Mouse (Mus musculus) mesoderm, embryonic 11.5 days (tissue): ENCODE data around the gene Carmil1.

Source experiments
- DNase-seq: peaks from one replicate; pipeline ENCODE4 v3.0.0-alpha.2; 2012; ENCODE audit warnings: low read depth, low spot score

Carmil1 gene

GRCm38 (mm10) chr13:24154281-24155061 is 126.1 kb downstream of the Carmil1 start:
- no peak for DNase-seq

DNA sequence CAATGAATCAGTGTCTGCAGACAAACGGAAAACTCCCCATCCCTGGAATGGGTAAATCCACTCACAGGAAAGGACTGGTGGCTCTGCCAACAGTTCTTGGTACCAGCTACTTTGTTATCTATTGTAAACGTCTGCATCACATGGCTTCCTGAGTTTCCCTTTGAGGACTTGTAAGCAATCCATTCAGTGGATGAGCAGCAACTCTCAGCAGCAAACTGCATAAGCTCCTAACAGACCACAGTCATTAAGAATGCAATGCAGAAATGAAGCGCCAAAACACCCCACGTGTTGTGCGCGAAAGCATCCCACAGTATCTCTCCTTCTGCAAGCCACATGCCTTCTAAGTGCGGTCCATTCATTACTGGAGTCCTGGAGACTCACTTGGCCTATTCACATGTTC is 128.0 kb downstream of the Carmil1 start:
- no peak for DNase-seq

GRCm38 (mm10) chr13:24151335-24151734 is 129.3 kb downstream of the Carmil1 start:
- DNase-seq: peak; percentile 12

DNA sequence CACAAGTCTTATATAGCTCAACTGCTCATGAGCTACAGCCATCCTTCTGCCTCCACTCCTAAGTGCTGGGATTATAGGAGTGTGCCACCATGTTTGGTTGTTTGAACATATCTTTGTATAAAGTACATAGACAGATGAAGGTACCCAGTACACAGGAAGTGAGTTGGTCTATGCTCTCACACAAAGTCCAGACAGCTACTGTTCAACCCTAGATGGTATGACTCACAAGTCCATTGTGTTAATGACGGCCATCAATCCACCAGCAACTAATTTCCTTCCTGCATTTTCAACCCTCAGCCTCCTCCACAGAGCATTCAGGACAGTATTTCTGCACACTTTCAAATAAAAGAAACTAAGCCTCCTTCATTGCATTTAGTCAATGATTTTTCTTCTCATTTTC is 132.0 kb downstream of the Carmil1 start:
- DNase-seq: no peak

DNA sequence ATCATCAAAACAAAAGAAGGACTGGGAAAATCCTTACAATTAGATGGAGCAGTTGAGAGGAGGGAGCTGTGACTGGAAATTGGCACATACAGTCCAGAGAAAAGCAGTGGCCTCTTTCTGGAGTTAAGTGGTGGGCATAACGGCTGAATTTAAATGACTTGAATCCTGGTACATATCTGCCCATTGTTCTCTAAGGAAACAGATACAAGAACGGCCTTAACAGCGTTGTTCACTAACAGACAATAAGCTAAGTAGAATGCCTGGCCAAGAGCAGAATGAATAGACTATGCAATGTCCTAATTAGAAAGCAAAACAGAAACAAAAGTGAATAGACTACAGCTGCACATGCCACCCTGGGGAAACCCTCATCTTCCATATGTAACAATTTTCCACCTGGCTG is 133.6 kb downstream of the Carmil1 start:
- no peak for DNase-seq

- DNase-seq: no peak
These were observed 134.1 kb downstream of the Carmil1 start for GRCm38 (mm10) chr13:24146541-24146940.

DNA sequence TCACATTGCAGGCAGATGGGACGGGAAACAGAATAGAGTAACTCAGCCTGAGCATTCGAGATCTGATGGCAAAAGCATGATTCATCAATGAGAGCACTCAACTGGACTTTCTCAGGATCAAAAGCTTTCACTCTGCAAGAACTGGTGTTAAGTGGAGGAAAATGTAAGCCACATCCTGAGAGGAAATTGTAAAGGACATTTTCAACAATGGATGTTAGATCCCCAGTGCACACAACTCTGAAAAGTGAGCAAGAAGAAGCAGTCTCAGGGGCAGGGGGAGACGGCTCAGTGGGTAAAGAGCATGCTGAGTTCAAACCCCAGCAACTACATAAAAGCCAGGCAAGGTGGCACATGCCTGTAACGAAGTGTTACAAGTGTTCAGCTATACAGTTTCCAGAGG is 135.7 kb downstream of the Carmil1 start:
- no peak for DNase-seq

- no peak for DNase-seq
These were observed 136.5 kb downstream of the Carmil1 start for GRCm38 (mm10) chr13:24144141-24144540.

DNA sequence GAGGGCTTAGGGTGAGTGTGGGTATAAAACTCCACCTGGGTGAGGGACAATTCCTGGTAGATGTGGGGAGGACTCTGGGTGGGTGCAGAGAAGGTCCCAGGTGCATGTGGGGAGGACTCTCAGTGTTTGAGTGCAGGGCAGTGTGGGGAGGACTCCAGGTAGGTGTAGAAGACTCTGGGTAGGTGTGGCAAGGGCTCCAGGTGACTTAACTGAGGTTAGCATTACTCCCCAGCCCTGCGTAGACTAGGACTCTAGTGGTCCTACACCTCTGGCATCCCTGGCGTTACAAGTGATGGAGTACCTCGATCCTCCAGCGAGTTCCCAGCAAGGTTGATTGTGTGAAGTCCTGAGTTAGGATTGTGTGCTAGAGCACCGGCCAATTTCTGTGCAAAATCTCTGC is 143.8 kb downstream of the Carmil1 start:
- DNase-seq: no peak

GRCm38 (mm10) chr13:24135282-24136230 is 145.0 kb downstream of the Carmil1 start:
- DNase-seq: peak; percentile 67

DNA sequence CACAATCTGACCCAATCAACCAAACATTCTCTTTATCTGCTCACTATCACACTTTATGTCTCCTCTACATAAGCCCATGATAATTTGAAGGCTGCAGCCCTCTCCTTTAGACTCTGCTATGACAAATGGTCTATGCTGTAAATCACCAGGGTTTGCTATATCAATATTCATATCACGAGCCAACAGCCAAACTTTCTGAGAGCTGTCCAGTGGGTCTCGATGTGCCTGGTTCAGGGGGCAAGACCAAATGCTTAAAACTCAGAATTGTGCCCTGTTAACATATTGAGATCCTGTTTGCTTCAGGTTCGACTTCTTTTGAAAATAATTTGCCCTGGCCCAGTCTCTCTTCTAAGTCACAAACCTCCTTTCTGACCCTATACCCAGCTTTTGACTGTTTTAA is 147.7 kb downstream of the Carmil1 start:
- DNase-seq: no peak

DNA sequence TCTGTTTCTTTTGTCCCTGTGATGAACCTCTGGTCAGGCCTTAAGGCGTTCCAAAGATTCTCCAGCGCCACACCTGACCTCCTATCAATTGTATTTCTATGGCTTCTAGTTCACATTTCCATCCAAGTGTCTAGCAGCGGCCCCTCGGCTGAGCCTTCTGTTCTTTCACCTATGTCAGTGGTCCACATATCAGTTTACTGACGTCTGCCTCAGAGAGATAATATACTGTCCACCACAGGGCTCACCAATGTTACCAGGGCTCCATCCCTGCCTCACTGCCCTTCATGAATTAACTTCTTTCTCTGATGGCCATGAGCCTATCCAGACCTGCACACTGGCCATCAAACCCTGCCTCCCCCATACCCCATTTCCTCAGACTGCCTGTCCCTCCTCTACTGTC is 149.3 kb downstream of the Carmil1 start:
- no peak for DNase-seq

DNA sequence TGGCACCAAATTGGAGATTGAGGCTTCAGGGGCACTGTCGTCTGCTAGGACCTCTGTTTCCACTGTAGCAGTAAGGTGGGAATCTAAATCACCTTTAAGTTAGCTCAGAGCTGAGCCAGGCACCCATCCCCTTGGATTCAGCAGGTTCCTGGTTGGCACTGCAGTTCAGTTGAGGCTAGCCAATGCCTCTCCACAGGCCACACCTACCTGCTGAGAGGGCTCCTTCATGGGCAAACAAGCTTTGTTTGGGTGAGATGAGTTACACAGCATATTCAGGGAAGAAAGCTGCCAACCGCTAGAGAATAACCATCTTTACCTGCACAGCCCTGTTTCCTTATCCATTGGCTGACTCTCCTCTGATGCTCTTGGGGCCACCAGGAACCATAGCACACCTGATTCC is 149.9 kb downstream of the Carmil1 start:
- no peak for DNase-seq

- no peak for DNase-seq
These were observed 151.9 kb downstream of the Carmil1 start for GRCm38 (mm10) chr13:24128731-24129130.

DNA sequence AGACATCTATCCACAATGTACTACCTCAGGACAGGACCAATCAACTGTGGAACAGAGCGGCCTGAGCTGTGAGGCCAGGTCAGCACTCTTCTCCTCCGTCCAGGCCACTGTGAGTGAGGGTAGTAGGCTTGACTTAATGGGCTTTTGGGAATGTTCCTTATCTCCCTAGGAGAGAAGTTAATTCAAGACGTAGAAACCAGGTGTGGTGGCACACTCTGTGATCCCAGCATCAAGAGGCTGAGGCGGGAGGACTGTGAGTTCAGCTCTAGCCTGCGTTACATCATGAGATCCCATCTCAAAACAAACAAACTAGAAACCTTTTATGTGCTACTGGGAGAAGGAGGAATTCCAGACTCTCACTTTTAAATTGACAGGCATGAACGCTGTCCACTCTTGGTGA is 154.7 kb downstream of the Carmil1 start:
- DNase-seq: no peak

DNA sequence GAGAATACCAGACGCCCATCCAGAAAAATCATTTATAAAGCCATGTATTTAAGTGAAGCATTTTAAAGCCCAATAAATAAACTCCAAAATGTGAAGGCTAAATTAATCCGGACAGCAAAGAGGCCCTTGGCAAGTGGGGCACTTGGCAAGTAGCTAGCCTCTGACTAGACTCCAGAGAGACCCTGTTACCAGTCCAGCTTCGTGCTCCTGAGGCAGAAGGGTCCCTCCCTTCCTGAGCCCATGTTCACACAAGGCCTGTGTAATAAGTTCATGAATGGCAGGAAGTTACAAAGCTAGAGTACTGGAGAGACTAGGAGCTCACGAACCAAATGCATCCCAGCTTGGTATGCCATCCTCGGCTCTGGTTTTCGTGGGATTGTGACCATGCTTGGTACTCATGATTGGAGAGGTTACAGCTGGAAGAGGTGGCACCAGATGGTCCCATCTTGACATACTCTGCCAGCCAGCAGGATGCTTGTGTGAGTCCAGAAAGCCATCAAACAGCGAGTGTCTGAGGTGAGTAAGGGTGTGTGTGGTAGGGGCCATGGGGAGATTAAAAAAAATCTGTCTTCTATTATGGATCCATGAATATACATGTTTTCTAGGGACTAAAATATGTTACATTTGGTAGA is 163.3 kb downstream of the Carmil1 start:
- DNase-seq: no peak

GRCm38 (mm10) chr13:24112689-24113348 is 167.8 kb downstream of the Carmil1 start:
- peak; percentile 57 for DNase-seq

DNA sequence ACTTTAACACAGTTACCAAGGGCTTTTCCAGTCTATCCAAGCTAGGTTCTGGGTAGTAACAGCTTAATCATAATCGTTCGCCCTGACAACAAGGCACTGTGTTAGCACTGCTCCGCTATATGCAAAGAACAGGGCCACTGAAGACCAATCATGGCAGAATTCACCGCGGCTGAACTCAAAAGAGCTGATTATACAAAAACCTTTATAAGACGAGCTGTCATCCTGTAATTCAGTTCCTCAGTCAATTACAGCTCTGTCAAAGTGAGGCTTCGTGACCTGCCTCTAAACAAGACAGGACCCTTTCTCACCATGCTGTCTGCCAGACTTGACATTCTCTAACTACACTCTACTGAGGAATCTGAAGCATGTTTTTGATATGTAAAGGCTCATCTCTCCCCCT is 170.3 kb downstream of the Carmil1 start:
- DNase-seq: no peak

GRCm38 (mm10) chr13:24108282-24108681 is 172.3 kb downstream of the Carmil1 start:
- DNase-seq: no peak

- DNase-seq: no peak
These were observed 173.5 kb downstream of the Carmil1 start for GRCm38 (mm10) chr13:24107058-24107457.

DNA sequence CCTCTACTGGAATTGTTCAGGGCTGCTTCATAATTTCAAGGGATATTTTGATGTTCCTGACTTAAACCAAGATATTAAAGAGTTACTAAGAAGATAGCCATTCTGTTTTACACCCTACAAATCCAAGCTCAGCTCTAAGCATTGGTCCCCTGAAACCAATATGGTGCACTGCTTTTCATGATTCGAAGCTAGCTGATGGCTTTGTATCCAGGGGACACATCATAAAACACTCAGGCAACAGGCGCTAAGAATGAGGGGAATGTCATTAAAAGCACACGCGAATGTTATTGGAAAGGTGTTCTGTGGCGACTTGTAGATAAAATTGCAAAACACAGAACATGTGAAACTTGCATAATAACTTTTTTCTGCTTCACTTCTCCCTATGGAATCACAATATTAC is 174.8 kb downstream of the Carmil1 start:
- no peak for DNase-seq

GRCm38 (mm10) chr13:24105340-24105669 is 175.3 kb downstream of the Carmil1 start:
- peak; percentile 8 for DNase-seq
